ENCODE assay signal across 28 mouse cellular contexts in genomic region chr5:137093720-137094119, GRCm38 (mm10). TPM values are rescaled to one million over a fixed set of nuclear protein-coding genes. Genes with fewer than 3 reads are reported as not detected.
DNase-seq lines count a peak whose midpoint lies in the region; ATAC-seq and TF ChIP-seq lines count a peak whose summit lies in the region.
"Had no signal": no experiment of that assay in that cellular context is flagged by ENCODE, and none has a peak within 500 bp of the region (broad histone marks: within the 10 kb centered on the region; RNA-seq: fewer than 3 reads in every experiment).

No protein-coding gene starts in this region.

- H3K36me3 ChIP-seq in hindbrain, embryonic 14.5 days (replicated peaks; ENCODE audit: control insufficient read depth, insufficient read depth), result no peaks in the 10 kb centered on the region
- H3K36me3 ChIP-seq in hindbrain, postnatal 0 days (ENCODE audit: insufficient read depth, low read length), result no peaks in the 10 kb centered on the region
- H3K36me3 ChIP-seq in kidney, embryonic 14.5 days (ENCODE audit: control insufficient read depth, insufficient read depth, low read length), result no peaks in the 10 kb centered on the region
- H3K36me3 ChIP-seq: embryonic facial prominence, embryonic 15.5 days; liver, embryonic 15.5 days; lung, embryonic 15.5 days had no signal

- no peaks in the 10 kb centered on the region for H3K9me3 ChIP-seq in hindbrain, embryonic 14.5 days (ENCODE audit: control insufficient read depth, low read length)
- H3K9me3 ChIP-seq in hindbrain, postnatal 0 days (ENCODE audit: low read length), result no peaks in the 10 kb centered on the region
- no peaks in the 10 kb centered on the region for H3K9me3 ChIP-seq in kidney, embryonic 14.5 days (ENCODE audit: control insufficient read depth, low read length)
- H3K9me3 ChIP-seq: embryonic facial prominence, embryonic 15.5 days; liver, embryonic 15.5 days; lung, embryonic 15.5 days had no signal

- no peak overlapping the region for H3K4me3 ChIP-seq in hindbrain, embryonic 14.5 days (replicated peaks; ENCODE audit: low read length)
- no peak overlapping the region for H3K4me3 ChIP-seq in hindbrain, postnatal 0 days (ENCODE audit: low read length)
- no peak overlapping the region for H3K4me3 ChIP-seq in kidney, embryonic 14.5 days (ENCODE audit: low read length)
- H3K4me3 ChIP-seq: embryonic facial prominence, embryonic 15.5 days; liver, embryonic 15.5 days; lung, embryonic 15.5 days had no signal

- intact Hi-C loops in heart, postnatal 10 days (cut with DNase I), result no loop called here

- no peak for TF ChIP-seq CTCF in hindbrain, postnatal 0 days (IDR thresholded peaks at IDR 0.05; ENCODE audit: low read depth)

- H3K27me3 ChIP-seq in hindbrain, embryonic 14.5 days (ENCODE audit: control insufficient read depth, insufficient read depth, low read length), result no peaks in the 10 kb centered on the region
- H3K27me3 ChIP-seq in hindbrain, postnatal 0 days (ENCODE audit: insufficient read depth, low read length), result no peaks in the 10 kb centered on the region
- no peaks in the 10 kb centered on the region; the same call in 1 of the 2 replicates for H3K27me3 ChIP-seq in kidney, embryonic 14.5 days (ENCODE audit: control insufficient read depth, insufficient read depth, low read length)
- H3K27me3 ChIP-seq: embryonic facial prominence, embryonic 15.5 days; liver, embryonic 15.5 days; lung, embryonic 15.5 days had no signal

- H3K4me1 ChIP-seq in hindbrain, embryonic 14.5 days (replicated peaks; ENCODE audit: control insufficient read depth, insufficient read depth, low read length), result no peaks in the 10 kb centered on the region
- no peaks in the 10 kb centered on the region for H3K4me1 ChIP-seq in hindbrain, postnatal 0 days (ENCODE audit: insufficient read depth, low read length)
- no peaks in the 10 kb centered on the region for H3K4me1 ChIP-seq in kidney, embryonic 14.5 days (ENCODE audit: control insufficient read depth, insufficient read depth, low read length)

- 84% methylated on average over 9 of the region's 9 CpGs for WGBS in hindbrain, embryonic 14.5 days
- 75% methylated on average over 9 of the region's 9 CpGs for WGBS in hindbrain, postnatal 0 days
- WGBS in kidney, embryonic 14.5 days, result 34% methylated on average over 9 of the region's 9 CpGs

- DNase-seq in adrenal gland, postnatal 14 days, result peak; percentile 27
- DNase-seq in adrenal gland, postnatal 36 days, result no peak
- DNase-seq in hindbrain, embryonic 14.5 days (ENCODE audit: low spot score), result peak; percentile 31
- no peak for DNase-seq in hindbrain, postnatal 0 days (ENCODE audit: low spot score)
- DNase-seq in kidney, postnatal 4 days, result peak; percentile 51 to 57
- peak; percentile 51 to 64 for DNase-seq in heart, postnatal 10 days
- DNase-seq: adrenal gland, postnatal 10 days; cerebellum, adult 8-10 months; cerebellum, postnatal 36 days; left cerebral cortex, postnatal 4 days; liver had no signal

- no peak overlapping the region for H3K4me2 ChIP-seq in hindbrain, embryonic 14.5 days (replicated peaks)
- H3K4me2 ChIP-seq in hindbrain, postnatal 0 days (ENCODE audit: low read depth, low read length), result no peak overlapping the region
- no peak overlapping the region for H3K4me2 ChIP-seq in kidney, embryonic 14.5 days (replicated peaks; ENCODE audit: low read depth, low read length)
- H3K4me2 ChIP-seq: embryonic facial prominence, embryonic 15.5 days; liver, embryonic 15.5 days; lung, embryonic 15.5 days had no signal

- no peak overlapping the region for H3K9ac ChIP-seq in hindbrain, embryonic 14.5 days
- H3K9ac ChIP-seq in hindbrain, postnatal 0 days (replicated peaks; ENCODE audit: low read length), result no peak overlapping the region
- no peak overlapping the region for H3K9ac ChIP-seq in kidney, embryonic 14.5 days (ENCODE audit: low read depth, low read length)
- H3K9ac ChIP-seq: embryonic facial prominence, embryonic 15.5 days; liver, embryonic 15.5 days; lung, embryonic 15.5 days had no signal

- no peak for ATAC-seq in hindbrain, embryonic 14.5 days (ENCODE audit: low FRiP score)
- ATAC-seq in hindbrain, postnatal 0 days, result no peak
- no peak for ATAC-seq in kidney, embryonic 14.5 days (ENCODE audit: low FRiP score, low TSS enrichment)
- ATAC-seq in activated CD4-positive, CD25-positive, alpha-beta regulatory T cell, adult 4 months, result no peak
- ATAC-seq: forebrain, embryonic 14.5 days; hindbrain, embryonic 16.5 days; intestine, embryonic 16.5 days had no signal

- no peak overlapping the region for H3K27ac ChIP-seq in hindbrain, embryonic 14.5 days
- H3K27ac ChIP-seq in hindbrain, postnatal 0 days, result no peak overlapping the region
- H3K27ac ChIP-seq in kidney, embryonic 14.5 days (ENCODE audit: low read depth, low read length), result no peak overlapping the region
- H3K27ac ChIP-seq: embryonic facial prominence, embryonic 15.5 days; liver, embryonic 15.5 days; lung, embryonic 15.5 days; macrophage; stomach, postnatal 0 days had no signal

RNA-seq across cellular contexts. Expression of gene Serpine1, which starts 21.7 kb away (rescaled TPM):
- total RNA-seq in adrenal gland, postnatal 14 days (2021), result 2.0 and 2.6 TPM in 2 replicates
- 10 to 100 TPM in 1 of 2 experiments, 1 to 10 TPM in 1; 3.5 to 11.2 TPM for total RNA-seq in adrenal gland, postnatal 36 days (2021)
- 0.25 TPM in 2 replicates for polyA plus RNA-seq in hindbrain, embryonic 14.5 days (2014; fragmentation: Nextera tagmentation; extraction: Ambion mirVana)
- total RNA-seq in hindbrain, postnatal 0 days (2014; rRNA removed), result 3.0 and 3.5 TPM in 2 replicates
- polyA plus RNA-seq in hindbrain, postnatal 0 days (2015; fragmentation: Nextera tagmentation; extraction: Ambion mirVana), result 0.10 and 0.25 TPM in 2 replicates
- polyA plus RNA-seq in kidney, embryonic 14.5 days (2014; fragmentation: Nextera tagmentation; extraction: Ambion mirVana), result 0.26 and 0.32 TPM in 2 replicates
- total RNA-seq in heart, postnatal 10 days (2021), result 10 to 100 TPM; 11.0 to 19.3 TPM
- polyA plus RNA-seq in activated CD4-positive, CD25-positive, alpha-beta regulatory T cell, adult 4 months (2017; shearing (Covaris generic)), result not detected
- total RNA-seq: hematopoietic stem cell, adult 5-6 weeks; monocyte, adult 5-6 weeks; neutrophil, adult 5-6 weeks had no signal

RNA-seq across cellular contexts. Expression of gene Trim56, which starts 22.3 kb away (rescaled TPM):
- 38.1 and 39.8 TPM in 2 replicates for total RNA-seq in adrenal gland, postnatal 14 days (2021)
- total RNA-seq in adrenal gland, postnatal 36 days (2021), result 10 to 100 TPM; 40.9 to 44.8 TPM
- polyA plus RNA-seq in hindbrain, embryonic 14.5 days (2014; fragmentation: Nextera tagmentation; extraction: Ambion mirVana), result 3.3 and 3.9 TPM in 2 replicates
- total RNA-seq in hindbrain, postnatal 0 days (2014; rRNA removed), result 3.7 and 7.2 TPM in 2 replicates
- 2.6 and 3.1 TPM in 2 replicates for polyA plus RNA-seq in hindbrain, postnatal 0 days (2015; fragmentation: Nextera tagmentation; extraction: Ambion mirVana)
- 9.7 TPM in 2 replicates for polyA plus RNA-seq in kidney, embryonic 14.5 days (2014; fragmentation: Nextera tagmentation; extraction: Ambion mirVana)
- total RNA-seq in heart, postnatal 10 days (2021), result 10 to 100 TPM; 21.2 to 21.6 TPM
- 10 to 100 TPM; 15.1 to 15.6 TPM for polyA plus RNA-seq in activated CD4-positive, CD25-positive, alpha-beta regulatory T cell, adult 4 months (2017; shearing (Covaris generic))

RNA-seq across cellular contexts. Expression of gene Ap1s1, which starts 47.8 kb away (rescaled TPM):
- total RNA-seq in adrenal gland, postnatal 14 days (2021), result 88.6 and 92.6 TPM in 2 replicates
- total RNA-seq in adrenal gland, postnatal 36 days (2021), result 10 to 100 TPM; 91.3 to 93.7 TPM
- polyA plus RNA-seq in hindbrain, embryonic 14.5 days (2014; fragmentation: Nextera tagmentation; extraction: Ambion mirVana), result 192 and 201 TPM in 2 replicates
- total RNA-seq in hindbrain, postnatal 0 days (2014; rRNA removed), result 122 and 123 TPM in 2 replicates
- 226 and 230 TPM in 2 replicates for polyA plus RNA-seq in hindbrain, postnatal 0 days (2015; fragmentation: Nextera tagmentation; extraction: Ambion mirVana)
- polyA plus RNA-seq in kidney, embryonic 14.5 days (2014; fragmentation: Nextera tagmentation; extraction: Ambion mirVana), result 145 and 152 TPM in 2 replicates
- 10 to 100 TPM; 59.7 to 65.0 TPM for total RNA-seq in heart, postnatal 10 days (2021)
- polyA plus RNA-seq in activated CD4-positive, CD25-positive, alpha-beta regulatory T cell, adult 4 months (2017; shearing (Covaris generic)), result 10 to 100 TPM; 71.3 to 90.7 TPM

RNA-seq across cellular contexts. Expression of gene Muc3, which starts 55.4 kb away (rescaled TPM):
- not detected in 2 replicates for total RNA-seq in adrenal gland, postnatal 14 days (2021)
- total RNA-seq in adrenal gland, postnatal 36 days (2021), result not detected
- not detected in 2 replicates for polyA plus RNA-seq in hindbrain, embryonic 14.5 days (2014; fragmentation: Nextera tagmentation; extraction: Ambion mirVana)
- not detected in 2 replicates for total RNA-seq in hindbrain, postnatal 0 days (2014; rRNA removed)
- not detected in 2 replicates for polyA plus RNA-seq in hindbrain, postnatal 0 days (2015; fragmentation: Nextera tagmentation; extraction: Ambion mirVana)
- not detected in 2 replicates for polyA plus RNA-seq in kidney, embryonic 14.5 days (2014; fragmentation: Nextera tagmentation; extraction: Ambion mirVana)
- not detected for total RNA-seq in heart, postnatal 10 days (2021)
- under 1 TPM in 1 of 2 experiments, not detected in 1; 0.22 TPM for polyA plus RNA-seq in activated CD4-positive, CD25-positive, alpha-beta regulatory T cell, adult 4 months (2017; shearing (Covaris generic))
- total RNA-seq: adrenal gland, postnatal 10 days; gastrocnemius, adult 8-10 months; layer of hippocampus, adult 18-20 months; layer of hippocampus, postnatal 14 days; left cerebral cortex, adult 8-10 months; left cerebral cortex, postnatal 4 days; monocyte, adult 5-6 weeks; neutrophil, adult 5-6 weeks had no signal
- polyA plus RNA-seq: embryonic facial prominence, embryonic 15.5 days; forebrain, embryonic 14.5 days; hindbrain, embryonic 16.5 days; liver, embryonic 15.5 days; lung, embryonic 15.5 days; macrophage had no signal

Comparison
In these comparisons a context has a peak if more than half of its experiments do, and no peak if none do; other contexts are left out.
1. DNase-seq: peak in adrenal gland, postnatal 14 days (single experiment), hindbrain, embryonic 14.5 days (single experiment), kidney, postnatal 4 days (2 of 2) and heart, postnatal 10 days (2 of 2); none in adrenal gland, postnatal 36 days (0 of 2) and hindbrain, postnatal 0 days (single experiment).